Mouse (Mus musculus): ENCODE data around the gene Kctd8. TPM values are rescaled to one million over a fixed set of nuclear protein-coding genes. Genes with fewer than 3 reads are reported as not detected.

Gene Kctd8
- polyA plus RNA-seq (2015; fragmentation: Nextera tagmentation; extraction: Ambion mirVana) = 2.8 and 3.2 TPM in 2 replicates

DNA sequence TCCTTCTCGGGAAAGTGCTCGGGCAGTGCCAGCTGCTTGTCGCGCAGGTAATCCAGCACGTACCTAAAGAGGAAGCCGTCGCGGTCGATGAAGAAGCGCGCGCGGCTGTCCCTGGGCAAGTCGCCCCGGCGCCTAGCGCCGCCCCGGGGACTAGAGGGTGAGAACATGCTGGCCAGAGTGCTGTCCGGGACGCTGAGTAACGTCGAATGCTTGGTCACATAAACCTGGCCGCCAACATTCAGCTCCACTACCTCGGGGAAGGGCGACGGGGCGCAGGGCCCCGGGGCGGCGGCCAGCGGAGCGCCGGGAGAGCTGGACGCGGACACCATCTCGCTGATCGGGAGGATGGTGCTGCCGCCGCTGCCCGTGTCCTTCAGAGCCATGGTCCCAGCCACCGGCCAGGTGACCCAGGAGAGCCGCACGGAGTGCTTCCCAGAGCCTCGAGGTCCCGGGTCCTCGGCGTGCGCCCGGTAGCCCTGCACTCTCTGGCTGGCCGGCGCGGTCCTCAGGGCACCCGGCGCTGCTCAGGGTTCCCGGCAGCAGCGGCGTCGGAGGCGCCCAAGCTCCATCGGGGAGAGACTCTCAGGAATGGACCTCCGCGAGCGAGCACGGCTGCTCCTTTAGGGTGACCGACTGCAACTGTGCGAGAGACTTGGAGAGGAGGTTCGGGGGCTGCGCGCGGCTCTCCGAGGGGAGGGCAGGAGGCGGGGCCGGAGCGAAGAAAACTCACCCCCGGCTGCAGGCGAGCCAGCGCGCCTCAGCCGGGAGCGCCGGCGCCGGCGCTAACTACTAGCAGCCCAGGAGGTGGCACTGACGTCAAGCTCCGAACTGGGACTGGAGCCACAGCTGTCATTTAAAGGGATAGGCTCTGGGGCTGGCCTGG, at the start of gene Kctd8:
Gene Kctd8, minus strand, starts transcription at position 761 of the 883 bp plus-strand sequence.
- H3K9ac ChIP-seq = peak within 1 kb of the TSS; percentile 44
- H3K9me3 ChIP-seq = no peaks in the 10 kb centered on the region
- H3K4me2 ChIP-seq = peak within 1 kb of the TSS; percentile 92
- peak; percentile 88 for ATAC-seq (ENCODE audit: insufficient read depth, low FRiP score, low read depth)
- H3K36me3 ChIP-seq = no peaks in the 10 kb centered on the region
- H3K27ac ChIP-seq = peak within 1 kb of the TSS; percentile 16; the same call in 1 of the 2 replicates
- WGBS = under 1% methylated on average over 87 of the region's 87 CpGs
- peak within 1 kb of the TSS; percentile 58 for H3K4me3 ChIP-seq (replicated peaks)
- H3K27me3 ChIP-seq (replicated peaks) = peaks cover 14% of the 10 kb centered on the region
- peaks cover 11% of the 10 kb centered on the region; the same call in 1 of the 2 replicates for H3K4me1 ChIP-seq

DNA sequence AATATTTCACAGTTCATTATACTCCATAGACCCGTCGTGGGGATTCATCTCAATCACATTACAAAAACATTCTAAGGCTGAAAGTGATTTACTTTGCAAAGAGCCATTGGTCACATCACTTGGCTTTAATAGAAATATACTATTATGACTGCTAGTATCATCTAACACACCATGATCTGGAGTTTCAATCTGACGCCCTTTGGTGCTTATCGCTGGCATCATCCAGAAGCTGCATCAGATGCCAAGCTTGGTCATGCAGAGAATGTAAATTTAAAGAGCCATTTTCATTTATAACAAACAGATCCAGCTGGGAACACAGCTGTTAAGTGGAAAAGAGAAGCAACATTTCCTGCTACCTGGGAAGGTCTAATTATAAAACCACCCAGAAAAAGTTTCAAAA, 37.6 kb upstream of the Kctd8 start:
- H3K9me3 ChIP-seq = no peaks in the 10 kb centered on the region
- 86% methylated on average over 4 of the region's 4 CpGs for WGBS
- H3K4me2 ChIP-seq = no peak overlapping the region
- H3K4me3 ChIP-seq (replicated peaks) = no peak overlapping the region
- no peak for ATAC-seq (ENCODE audit: insufficient read depth, low FRiP score, low read depth)
- H3K36me3 ChIP-seq = no peaks in the 10 kb centered on the region
- H3K27ac ChIP-seq = no peak overlapping the region
- no peak overlapping the region for H3K9ac ChIP-seq
- H3K27me3 ChIP-seq (replicated peaks) = no peaks in the 10 kb centered on the region
- no peaks in the 10 kb centered on the region for H3K4me1 ChIP-seq

DNA sequence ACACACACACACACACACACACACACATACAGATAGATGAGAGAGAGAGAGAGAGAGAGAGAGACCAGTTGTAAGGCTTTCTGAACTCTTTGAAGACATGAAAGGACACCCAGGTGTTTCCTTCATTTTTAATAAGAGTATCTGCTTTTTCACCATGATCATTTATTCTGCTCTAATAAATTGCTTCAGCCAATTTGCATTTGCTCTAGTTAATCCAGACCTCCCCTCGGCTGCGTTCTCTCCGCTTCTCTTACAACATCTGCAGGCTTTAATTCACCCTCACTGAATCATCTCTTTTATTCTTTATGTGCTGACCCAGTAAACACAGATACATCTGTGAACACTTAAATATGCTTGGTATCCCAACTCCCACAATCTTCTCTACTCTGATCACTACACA, 9.1 kb upstream of the Kctd8 start:
- no peak for ATAC-seq (ENCODE audit: insufficient read depth, low FRiP score, low read depth)
- Histone ChIP-seq H3K36me3 (no peaks in the 10 kb centered on the region), H3K9ac (no peak overlapping the region), H3K27me3 (replicated peaks) (no peaks in the 10 kb centered on the region), H3K4me3 (replicated peaks) (no peak overlapping the region), H3K4me1 (no peaks in the 10 kb centered on the region), H3K4me2 (no peak overlapping the region), H3K27ac (no peak overlapping the region), H3K9me3 (no peaks in the 10 kb centered on the region)
- 74% methylated on average over 3 of the region's 3 CpGs for whole genome bisulfite sequencing

GRCm38 (mm10) chr5:69340102-69340918, 1.2 kb downstream of the Kctd8 start:
- H3K9me3 ChIP-seq = no peaks in the 10 kb centered on the region
- ATAC-seq (ENCODE audit: insufficient read depth, low FRiP score, low read depth) = no peak
- 1% methylated on average over 44 of the region's 44 CpGs for WGBS
- peaks cover 11% of the 10 kb centered on the region; the same call in 1 of the 2 replicates for H3K4me1 ChIP-seq
- no peaks in the 10 kb centered on the region for H3K36me3 ChIP-seq
- H3K4me3 ChIP-seq (replicated peaks) = peak overlapping the region; percentile 58
- peak overlapping the region; percentile 92 for H3K4me2 ChIP-seq
- peaks cover 14% of the 10 kb centered on the region for H3K27me3 ChIP-seq (replicated peaks)
- 0 out of 2 replicates have a peak overlapping the region, but pooled peaks have one; percentile 44 for H3K9ac ChIP-seq
- H3K27ac ChIP-seq = no peak overlapping the region

DNA sequence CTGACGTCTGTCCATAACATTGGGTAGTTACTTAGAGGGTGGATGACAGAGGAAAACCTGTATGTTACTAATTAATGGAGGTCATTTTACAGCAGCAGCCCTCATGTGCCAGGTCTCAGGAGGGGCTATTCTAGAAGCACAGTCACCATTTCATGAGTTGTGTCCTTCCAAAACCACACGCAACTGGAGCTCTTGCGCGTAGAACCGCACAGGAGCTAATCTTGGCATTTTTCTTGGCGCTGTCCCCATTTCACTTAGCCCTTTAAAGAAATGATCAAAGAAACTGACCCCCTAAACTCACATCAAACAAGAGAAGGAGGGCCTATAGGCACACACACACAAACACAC, 1.9 kb downstream of the Kctd8 start:
- Histone ChIP-seq H3K4me2 (peak overlapping the region; percentile 92), H3K4me1 (peaks cover 11% of the 10 kb centered on the region; the same call in 1 of the 2 replicates), H3K36me3 (no peaks in the 10 kb centered on the region), H3K9me3 (no peaks in the 10 kb centered on the region), H3K27me3 (replicated peaks) (peaks cover 14% of the 10 kb centered on the region), H3K4me3 (replicated peaks) (peak overlapping the region; percentile 58), H3K9ac (no peak overlapping the region), H3K27ac (no peak overlapping the region)
- no peak for ATAC-seq (ENCODE audit: insufficient read depth, low FRiP score, low read depth)
- 56% methylated on average over 6 of the region's 6 CpGs for WGBS

GRCm38 (mm10) chr5:69338916-69339622, 2.4 kb downstream of the Kctd8 start:
- Histone ChIP-seq H3K9ac (no peak overlapping the region), H3K4me1 (peaks cover 11% of the 10 kb centered on the region; the same call in 1 of the 2 replicates), H3K9me3 (no peaks in the 10 kb centered on the region), H3K27me3 (replicated peaks) (peaks cover 14% of the 10 kb centered on the region), H3K4me2 (peak overlapping the region; percentile 92; the same call in 1 of the 2 replicates), H3K36me3 (no peaks in the 10 kb centered on the region), H3K27ac (no peak overlapping the region), H3K4me3 (replicated peaks) (peak overlapping the region; percentile 58)
- ATAC-seq (ENCODE audit: insufficient read depth, low FRiP score, low read depth) = peak; percentile 68
- WGBS = 19% methylated on average over 4 of the region's 4 CpGs

DNA sequence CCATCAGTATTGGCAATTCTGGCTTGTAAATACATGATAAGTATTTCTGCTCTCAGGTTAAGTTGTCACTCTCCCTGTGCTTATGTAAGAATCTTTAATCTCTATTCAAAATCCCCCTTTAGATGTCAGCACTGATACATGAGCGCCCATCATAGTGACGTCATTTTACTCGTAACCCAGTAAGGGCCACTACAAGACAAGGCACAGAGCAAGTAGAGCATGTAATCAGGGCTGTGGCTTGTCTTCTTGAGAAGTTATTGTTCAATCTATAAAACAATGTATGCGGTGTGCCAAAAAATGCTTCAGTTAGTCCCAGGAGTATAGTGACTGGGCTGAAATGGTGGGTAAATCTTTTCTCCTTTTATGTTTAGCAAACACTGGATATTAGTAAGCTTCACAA, 13.9 kb downstream of the Kctd8 start:
- no peak overlapping the region for H3K27ac ChIP-seq
- H3K36me3 ChIP-seq = no peaks in the 10 kb centered on the region
- H3K9ac ChIP-seq = no peak overlapping the region
- WGBS = 76% methylated on average over 4 of the region's 4 CpGs
- H3K4me2 ChIP-seq = no peak overlapping the region
- H3K4me3 ChIP-seq (replicated peaks) = no peak overlapping the region
- H3K9me3 ChIP-seq = no peaks in the 10 kb centered on the region
- H3K27me3 ChIP-seq (replicated peaks) = no peaks in the 10 kb centered on the region
- no peak for ATAC-seq (ENCODE audit: insufficient read depth, low FRiP score, low read depth)
- no peaks in the 10 kb centered on the region for H3K4me1 ChIP-seq

- 76% methylated on average over 12 of the region's 12 CpGs for WGBS
- Histone ChIP-seq H3K4me1 (no peaks in the 10 kb centered on the region), H3K27ac (no peak overlapping the region), H3K4me3 (replicated peaks) (no peak overlapping the region), H3K36me3 (no peaks in the 10 kb centered on the region), H3K4me2 (no peak overlapping the region), H3K27me3 (replicated peaks) (no peaks in the 10 kb centered on the region), H3K9me3 (no peaks in the 10 kb centered on the region), H3K9ac (no peak overlapping the region)
- no peak for ATAC-seq (ENCODE audit: insufficient read depth, low FRiP score, low read depth)
Measured at GRCm38 (mm10) chr5:69324566-69325230, 16.8 kb downstream of the Kctd8 start.

DNA sequence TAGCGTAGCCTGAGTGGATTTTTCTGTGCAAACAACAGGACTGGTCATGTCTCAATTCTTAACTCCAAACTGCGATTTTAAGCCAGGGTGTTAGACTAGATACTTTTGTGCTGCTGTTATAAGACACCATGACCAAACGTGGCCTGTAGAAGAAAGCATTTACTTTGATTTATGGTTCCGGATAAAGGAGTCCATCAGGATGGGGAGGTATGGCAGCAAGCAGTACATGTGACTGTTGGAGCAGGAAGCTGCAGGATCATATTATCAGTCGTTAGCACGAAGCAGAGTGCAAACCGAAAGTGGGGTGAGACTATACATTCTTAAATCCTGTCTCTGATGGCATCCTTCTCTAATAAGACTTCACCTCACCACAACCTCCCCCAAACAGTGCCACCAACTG, 28.9 kb downstream of the Kctd8 start:
- no peaks in the 10 kb centered on the region for H3K27me3 ChIP-seq (replicated peaks)
- H3K4me3 ChIP-seq (replicated peaks) = no peak overlapping the region
- 70% methylated on average over 7 of the region's 7 CpGs for WGBS
- H3K27ac ChIP-seq = no peak overlapping the region
- no peak overlapping the region for H3K9ac ChIP-seq
- no peaks in the 10 kb centered on the region for H3K9me3 ChIP-seq
- H3K4me1 ChIP-seq = no peaks in the 10 kb centered on the region
- H3K36me3 ChIP-seq = no peaks in the 10 kb centered on the region
- no peak overlapping the region for H3K4me2 ChIP-seq
- ATAC-seq (ENCODE audit: insufficient read depth, low FRiP score, low read depth) = no peak

GRCm38 (mm10) chr5:69301665-69302064, 39.8 kb downstream of the Kctd8 start:
- H3K4me1 ChIP-seq = no peaks in the 10 kb centered on the region
- no peak overlapping the region for H3K27ac ChIP-seq
- H3K4me2 ChIP-seq = no peak overlapping the region
- no peaks in the 10 kb centered on the region for H3K27me3 ChIP-seq (replicated peaks)
- no peak for ATAC-seq (ENCODE audit: insufficient read depth, low FRiP score, low read depth)
- H3K4me3 ChIP-seq (replicated peaks) = no peak overlapping the region
- H3K36me3 ChIP-seq = no peaks in the 10 kb centered on the region
- no peak overlapping the region for H3K9ac ChIP-seq
- WGBS = 14% methylated on average over 1 of the region's 1 CpGs
- H3K9me3 ChIP-seq = no peaks in the 10 kb centered on the region

DNA sequence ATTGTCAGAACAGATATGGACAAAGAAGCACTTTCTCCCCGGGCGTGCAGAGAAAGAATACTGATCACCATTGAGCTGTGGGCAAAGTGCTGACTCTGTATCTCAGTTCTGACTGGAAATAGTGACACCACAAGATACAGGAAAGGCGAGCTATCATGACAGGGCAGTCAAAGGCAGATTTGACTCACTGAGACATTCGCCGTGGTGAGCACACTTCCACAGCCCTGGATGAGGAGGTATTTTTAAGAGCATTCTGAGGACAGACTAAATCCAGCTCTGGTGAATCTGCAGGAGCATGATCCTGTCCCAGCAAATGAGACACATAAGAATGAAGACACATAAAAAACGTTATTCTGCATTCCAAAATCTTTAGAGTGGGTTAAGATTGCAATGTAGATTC, 49.1 kb downstream of the Kctd8 start:
- no peak for ATAC-seq (ENCODE audit: insufficient read depth, low FRiP score, low read depth)
- no peak overlapping the region for H3K4me3 ChIP-seq (replicated peaks)

More for the DNA sequence above, 49.1 kb downstream of the Kctd8 start:
- Histone ChIP-seq H3K36me3 (no peaks in the 10 kb centered on the region), H3K9me3 (no peaks in the 10 kb centered on the region), H3K9ac (no peak overlapping the region), H3K4me1 (no peaks in the 10 kb centered on the region), H3K4me2 (no peak overlapping the region), H3K27me3 (replicated peaks) (no peaks in the 10 kb centered on the region), H3K27ac (no peak overlapping the region)
- 68% methylated on average over 6 of the region's 6 CpGs for WGBS

All from stomach, embryonic 15.5 days (tissue).